Mouse (Mus musculus) E14TG2a.4 (cell line): ENCODE measurements at regions not wholly inside any gene's neighbourhood (a gene's known extent, or its start where the extent isn't known, plus 50 kb on each side); places are given as distances from the start of the nearest gene placed in this dataset.

ENCODE experiments used
- H3K27me3 ChIP-seq: 2 replicates; pipeline ENCODE4 v1.6.1; 2014; ENCODE audit warnings: low read length, control low read depth; ENCODE audit not compliant: insufficient read depth
- H3K36me3 ChIP-seq: 2 replicates; pipeline ENCODE4 v1.6.1; 2014; ENCODE audit warnings: low read length, control low read depth; ENCODE audit not compliant: insufficient read depth
- H3K4me1 ChIP-seq: replicated peaks from 2 replicates; pipeline ENCODE4 v1.6.1; 2014; ENCODE audit warnings: low read depth, low read length, control low read depth
- H3K4me3 ChIP-seq: replicated peaks from 2 replicates; pipeline ENCODE4 v1.5.1; 2014; ENCODE audit warnings: mild to moderate bottlenecking, low read length
- H3K9me3 ChIP-seq: 2 replicates; pipeline ENCODE4 v1.6.1; 2014; ENCODE audit warnings: low read length, control low read depth
- CTCF ChIP-seq: conservative IDR thresholded peaks from 2 replicates; pipeline ENCODE4 v1.5.1; 2014; ENCODE audit warnings: low read length
- NANOG ChIP-seq: IDR thresholded peaks from 2 replicates; pipeline ENCODE4 v1.6.1; 2014; ENCODE audit warnings: borderline replicate concordance, low read length, mixed read lengths
- POU5F1 ChIP-seq: IDR thresholded peaks from 2 replicates; pipeline ENCODE4 v1.6.1; 2014; ENCODE audit warnings: low read length, borderline replicate concordance

GRCm38 (mm10) chr13:30085446-30085845, 50.8 kb upstream of the Mboat1 start:
- no peaks in the 10 kb centered on the region for H3K36me3 ChIP-seq
- no peaks in the 10 kb centered on the region for H3K9me3 ChIP-seq
- peaks cover 12% of the 10 kb centered on the region for H3K4me1 ChIP-seq
- H3K4me3 ChIP-seq: no peak overlapping the region
- H3K27me3 ChIP-seq: no peaks in the 10 kb centered on the region
- TF ChIP-seq POU5F1: no peak
- no peak for TF ChIP-seq NANOG
- TF ChIP-seq CTCF: no peak

- H3K27me3 ChIP-seq: no peaks in the 10 kb centered on the region
- H3K9me3 ChIP-seq: no peaks in the 10 kb centered on the region
- H3K36me3 ChIP-seq: no peaks in the 10 kb centered on the region
- peak; percentile 81 for TF ChIP-seq CTCF
- no peak for TF ChIP-seq POU5F1
- H3K4me1 ChIP-seq: peaks cover 17% of the 10 kb centered on the region
- no peak overlapping the region for H3K4me3 ChIP-seq
Observed at GRCm38 (mm10) chr13:30085005-30085404, 51.3 kb upstream of the Mboat1 start.

GRCm38 (mm10) chr13:30084386-30084785, 51.9 kb upstream of the Mboat1 start:
- TF ChIP-seq POU5F1 (no peak), CTCF (no peak), NANOG (no peak)
- H3K27me3 ChIP-seq: no peaks in the 10 kb centered on the region
- H3K36me3 ChIP-seq: no peaks in the 10 kb centered on the region
- peaks cover 23% of the 10 kb centered on the region for H3K4me1 ChIP-seq
- no peaks in the 10 kb centered on the region for H3K9me3 ChIP-seq
- no peak overlapping the region for H3K4me3 ChIP-seq

DNA sequence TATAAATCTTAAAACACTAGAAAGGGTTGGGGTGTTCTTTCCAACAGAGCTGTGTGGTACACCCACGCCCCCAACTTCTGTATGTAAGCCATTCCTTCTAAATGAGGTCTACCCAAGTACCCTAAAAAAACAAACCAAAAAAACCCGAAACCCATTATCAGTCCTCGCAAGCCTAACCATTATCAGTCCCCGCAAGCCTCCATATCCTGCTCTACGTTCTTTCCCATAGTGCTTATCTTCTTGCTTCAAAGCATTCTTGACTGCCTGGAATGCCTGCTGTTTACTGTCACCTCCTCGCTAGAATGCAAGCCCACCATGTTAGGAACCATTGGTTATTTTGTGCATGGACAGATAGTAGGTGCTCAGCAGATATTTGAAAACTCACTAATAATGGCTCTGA, 52.3 kb upstream of the Mboat1 start:
- no peaks in the 10 kb centered on the region for H3K36me3 ChIP-seq
- no peaks in the 10 kb centered on the region for H3K9me3 ChIP-seq
- TF ChIP-seq POU5F1 (no peak), NANOG (no peak), CTCF (no peak)
- no peaks in the 10 kb centered on the region for H3K27me3 ChIP-seq
- H3K4me3 ChIP-seq: no peak overlapping the region
- H3K4me1 ChIP-seq: peaks cover 26% of the 10 kb centered on the region

GRCm38 (mm10) chr13:30082761-30083160, 53.5 kb upstream of the Mboat1 start:
- no peak for TF ChIP-seq CTCF
- no peak for TF ChIP-seq NANOG
- no peak for TF ChIP-seq POU5F1
- Histone ChIP-seq H3K4me3 (no peak overlapping the region), H3K4me1 (peaks cover 28% of the 10 kb centered on the region), H3K36me3 (no peaks in the 10 kb centered on the region), H3K27me3 (no peaks in the 10 kb centered on the region), H3K9me3 (no peaks in the 10 kb centered on the region)

DNA sequence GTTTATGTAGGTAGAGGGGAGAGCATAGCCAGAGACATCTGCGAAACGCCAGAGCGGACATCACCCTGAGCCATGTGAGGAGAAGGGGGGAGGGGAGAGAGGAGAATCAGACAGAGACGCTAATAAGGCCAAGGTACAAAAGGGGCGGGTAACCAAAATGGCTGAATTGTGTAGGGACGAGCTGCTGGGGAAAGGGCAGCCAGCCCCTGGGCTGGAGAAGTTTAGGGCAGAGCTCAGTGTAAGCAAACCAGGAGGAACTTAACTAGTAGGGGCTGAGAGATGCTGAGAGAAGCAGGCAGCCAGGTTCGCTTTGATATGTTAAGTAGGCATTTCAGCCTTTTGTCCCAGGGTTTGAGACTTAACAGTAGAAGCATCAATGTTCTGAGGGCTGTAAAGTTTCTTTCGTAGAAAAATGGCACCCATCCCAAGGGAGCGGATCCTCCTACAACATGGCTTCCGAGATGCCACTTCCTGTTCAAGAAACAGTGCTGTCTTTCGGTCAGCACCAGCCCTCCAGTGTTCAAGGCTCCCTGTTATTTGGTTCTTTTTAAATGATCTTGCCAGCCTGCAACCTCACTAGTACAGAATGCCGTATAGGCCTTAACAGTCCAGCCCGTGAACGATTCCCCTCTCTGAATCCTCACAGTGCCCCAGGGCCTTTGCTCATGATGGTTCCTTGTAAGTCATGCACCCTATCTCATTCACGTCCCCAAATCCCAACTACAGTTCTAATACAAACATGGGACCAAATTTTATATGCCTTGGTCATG, 55.4 kb upstream of the Mboat1 start:
- H3K9me3 ChIP-seq: no peaks in the 10 kb centered on the region
- H3K27me3 ChIP-seq: no peaks in the 10 kb centered on the region
- peak overlapping the region; percentile 51 for H3K4me3 ChIP-seq
- TF ChIP-seq NANOG: peak; percentile 61; the same call in 1 of the 2 replicates
- no peak for TF ChIP-seq POU5F1
- peaks cover 28% of the 10 kb centered on the region for H3K4me1 ChIP-seq
- H3K36me3 ChIP-seq: no peaks in the 10 kb centered on the region

DNA sequence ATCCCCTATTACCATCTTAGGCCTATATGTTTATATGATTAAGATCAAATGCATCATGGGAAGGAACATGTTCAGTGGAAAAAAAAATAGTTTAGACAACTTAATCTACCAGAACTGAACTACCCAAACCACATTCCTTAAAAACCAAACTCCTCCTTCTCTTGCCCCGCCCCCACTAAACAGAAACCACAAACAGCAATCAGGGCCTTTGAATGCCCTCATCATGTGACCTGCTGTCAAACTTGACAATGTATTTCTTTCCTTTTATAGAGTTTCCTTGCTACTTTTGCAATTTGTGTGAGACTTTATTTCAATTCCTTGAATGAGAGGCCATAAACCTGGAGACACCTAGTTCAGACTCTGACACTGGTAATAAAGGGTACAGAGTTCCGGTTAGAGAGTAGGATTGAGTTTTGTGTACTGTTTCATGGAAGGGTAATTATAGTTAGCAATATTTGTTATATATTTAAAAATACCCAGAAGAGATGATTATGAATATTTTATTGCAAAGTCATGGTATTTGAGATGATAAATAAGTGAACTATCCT, 61.7 kb upstream of the Mboat1 start:
- Histone ChIP-seq H3K27me3 (no peaks in the 10 kb centered on the region), H3K4me1 (peaks cover 40% of the 10 kb centered on the region), H3K36me3 (no peaks in the 10 kb centered on the region), H3K4me3 (no peak overlapping the region), H3K9me3 (no peaks in the 10 kb centered on the region)
- TF ChIP-seq NANOG: no peak
- TF ChIP-seq CTCF: no peak
- no peak for TF ChIP-seq POU5F1

DNA sequence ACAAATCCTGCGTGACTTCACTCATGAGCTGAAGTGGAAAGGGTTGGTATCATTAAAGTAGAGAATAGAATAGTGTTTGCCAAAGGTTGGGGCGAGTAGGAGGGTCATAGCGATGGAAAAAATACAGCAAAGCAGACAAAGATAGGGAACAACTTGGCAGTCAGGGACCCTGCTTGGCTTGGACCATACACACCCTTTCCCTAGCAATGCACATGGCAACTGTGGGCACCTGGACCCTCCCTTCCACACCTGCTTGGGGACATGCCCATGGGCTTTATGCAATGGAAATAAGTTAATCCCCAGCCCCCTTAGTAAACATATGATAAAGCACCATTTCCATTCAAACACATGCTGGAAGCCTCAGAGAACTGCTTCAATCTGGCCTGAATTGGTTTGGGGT, 62.2 kb upstream of the Mboat1 start:
- TF ChIP-seq POU5F1: no peak
- TF ChIP-seq CTCF: no peak
- TF ChIP-seq NANOG: no peak
- H3K4me1 ChIP-seq: peaks cover 39% of the 10 kb centered on the region
- H3K36me3 ChIP-seq: no peaks in the 10 kb centered on the region
- no peaks in the 10 kb centered on the region for H3K27me3 ChIP-seq
- no peak overlapping the region for H3K4me3 ChIP-seq
- peaks cover under 1% of the 10 kb centered on the region for H3K9me3 ChIP-seq
